Mouse (Mus musculus) ZHBTc4 (cell line): Measurements from ENCODE around the gene Gpx7.
"Not testable (repeated sequence)": the region's sequence is repeated elsewhere in the genome, so short reads cannot be mapped to it uniquely, and the experiment has no call there.

Experiments used
- DNase-seq: peaks from one replicate; pipeline ENCODE4 v3.0.0-alpha.2; 2011; ENCODE audit warnings: low read depth, low spot score

The Gpx7 gene

DNA sequence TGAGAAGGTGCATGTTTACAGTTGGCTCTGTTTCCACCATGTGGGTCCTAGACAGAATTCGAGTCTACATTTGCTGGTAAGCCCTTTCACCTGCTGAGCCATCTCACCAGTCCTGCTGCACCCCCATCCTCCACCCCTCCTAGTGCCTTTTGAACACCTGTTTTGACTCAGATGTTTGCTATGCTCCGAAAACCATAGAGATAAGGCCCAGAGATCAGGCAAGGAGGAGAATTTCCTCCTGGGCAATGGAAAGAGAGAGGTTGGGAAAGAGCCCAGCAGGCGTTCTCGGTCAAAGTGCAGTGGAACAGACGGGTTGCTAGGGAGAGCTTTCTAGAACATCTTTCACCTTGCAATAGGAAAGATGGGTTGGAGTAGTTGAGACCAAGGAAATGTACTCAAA lies 15.6 kb downstream of the Gpx7 start:
- no peak for DNase-seq

- no peak for DNase-seq
These were observed 18.0 kb downstream of the Gpx7 start for GRCm38 (mm10) chr4:108388741-108389140.

DNA sequence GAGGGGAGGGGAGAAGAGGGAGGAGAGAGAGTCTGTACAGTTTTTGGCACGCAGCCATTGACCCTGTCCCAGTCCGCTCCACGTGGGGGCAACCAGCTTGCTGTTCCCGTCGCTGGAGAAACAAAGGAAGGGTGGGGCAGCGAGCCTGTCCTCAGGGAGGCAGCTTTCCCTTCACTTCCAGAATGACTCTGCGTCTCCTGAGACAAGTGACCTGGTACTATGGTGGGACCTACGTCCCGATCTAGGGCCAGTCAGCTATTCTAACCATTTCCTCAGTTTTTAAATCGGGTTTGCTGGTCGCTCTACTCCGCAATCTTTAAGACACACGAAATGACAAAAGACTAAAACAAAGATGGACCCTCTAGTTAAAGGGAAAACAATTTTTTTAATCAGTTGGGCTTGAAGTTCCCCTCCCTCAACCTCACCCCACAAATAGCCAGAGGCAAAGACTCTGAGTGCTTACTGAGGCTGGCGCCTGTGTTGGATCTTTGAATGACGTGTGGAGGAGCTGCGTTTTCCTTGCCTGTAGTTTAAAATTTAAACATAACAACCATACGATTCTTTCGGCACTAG lies 19.0 kb downstream of the Gpx7 start:
- DNase-seq = peak; percentile 84

DNA sequence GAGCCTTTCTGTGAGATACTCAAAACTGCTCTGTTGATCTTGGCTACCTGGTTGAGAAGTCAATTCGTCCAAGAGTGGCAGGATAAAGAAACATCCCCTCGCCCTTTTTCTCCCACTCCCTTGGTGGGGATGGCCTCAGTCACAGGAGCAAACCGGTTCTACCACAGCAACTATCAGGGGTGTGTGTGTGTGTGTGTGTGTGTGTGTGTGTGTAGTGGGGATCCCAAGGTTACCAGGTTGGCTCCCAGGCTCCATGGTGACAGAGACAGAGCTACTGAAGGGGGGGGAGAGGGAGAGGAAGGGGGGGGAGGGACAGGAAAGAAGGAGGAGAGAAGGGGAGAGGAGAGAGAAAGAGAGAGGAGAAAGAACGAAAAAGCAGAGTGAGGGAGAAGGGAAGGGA lies 19.7 kb downstream of the Gpx7 start:
- peak; percentile 39 for DNase-seq

- peak; percentile 48 for DNase-seq
These were observed 20.7 kb downstream of the Gpx7 start for GRCm38 (mm10) chr4:108386087-108386486.

DNA sequence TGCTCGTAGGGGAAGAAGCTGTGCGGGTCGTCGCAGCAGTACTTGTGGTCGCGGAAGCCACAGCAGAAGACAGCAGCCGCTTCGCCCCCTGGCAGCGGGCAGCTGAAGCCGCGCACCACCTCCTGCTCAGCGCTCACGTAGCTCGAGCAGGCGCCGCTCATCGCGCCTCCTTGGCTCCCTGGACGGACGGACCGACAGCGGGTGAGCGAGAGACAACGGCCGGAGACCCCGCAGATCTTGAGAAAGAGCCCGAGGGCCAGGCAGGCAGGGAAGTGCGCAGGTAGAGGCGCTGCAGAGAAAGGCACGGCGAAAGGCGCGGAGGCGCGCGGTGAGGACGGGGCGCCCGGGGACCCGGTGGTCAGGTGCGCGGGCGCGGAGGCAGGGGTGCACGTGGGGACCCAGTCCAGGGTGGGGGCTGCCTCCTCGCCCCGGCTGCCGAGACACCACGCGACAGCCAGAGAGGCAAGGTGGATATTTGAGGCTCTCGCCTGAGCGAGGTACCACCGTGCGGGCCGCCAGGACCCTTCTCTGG lies 23.5 kb downstream of the Gpx7 start, which contains the start of gene Shisal2a:
Shisal2a (minus strand) TSS at position 167 of the 532 bp plus-strand sequence.
- DNase-seq = peak; percentile 63

- peak; percentile 87 for DNase-seq
These were observed 26.6 kb downstream of the Gpx7 start for GRCm38 (mm10) chr4:108380146-108380545.

- no peak for DNase-seq
These were observed 27.3 kb downstream of the Gpx7 start for GRCm38 (mm10) chr4:108379476-108379875.

DNA sequence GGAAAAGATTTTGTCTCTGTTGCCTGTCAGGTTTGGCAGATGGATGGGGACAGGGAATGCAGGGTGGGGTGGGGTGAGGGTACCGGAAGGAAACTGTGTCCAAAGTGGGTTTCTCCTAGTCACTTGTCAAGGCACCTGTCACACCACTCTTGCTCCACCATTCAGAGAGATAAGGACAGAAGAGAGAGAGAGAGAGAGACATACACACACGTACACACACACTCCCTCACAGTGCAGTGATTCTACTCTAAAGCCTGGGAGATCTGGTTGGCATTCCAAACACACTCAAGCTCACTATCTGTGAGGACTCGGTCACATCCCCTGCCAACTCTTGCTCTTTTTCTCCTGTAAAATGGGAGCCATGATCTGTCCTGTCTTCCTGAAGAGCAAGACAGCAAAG lies 34.6 kb downstream of the Gpx7 start:
- no peak for DNase-seq

DNA sequence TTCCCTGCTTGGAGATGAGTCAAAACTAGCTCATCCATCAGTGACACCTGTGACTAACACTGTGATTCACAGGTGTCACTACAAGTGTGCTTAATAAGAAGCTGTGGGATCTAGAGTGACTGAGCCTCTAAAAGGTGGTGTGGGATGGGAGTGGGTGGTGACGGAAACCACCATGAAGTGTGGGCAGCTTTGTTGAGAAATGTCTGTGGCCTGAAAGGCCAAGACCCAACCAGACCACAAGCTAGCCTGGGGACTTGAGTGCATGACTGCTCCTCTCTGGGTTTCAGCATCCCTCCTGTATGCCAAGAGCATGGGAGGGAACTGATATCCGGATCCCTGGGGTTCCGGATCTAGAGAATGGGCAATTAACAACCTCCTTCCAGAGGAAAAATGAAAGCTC lies 35.3 kb downstream of the Gpx7 start:
- DNase-seq = no peak

GRCm38 (mm10) chr4:108370409-108370808 lies 36.4 kb downstream of the Gpx7 start:
- DNase-seq = peak; percentile 69

GRCm38 (mm10) chr4:108369254-108369653 lies 37.5 kb downstream of the Gpx7 start:
- no peak for DNase-seq

DNA sequence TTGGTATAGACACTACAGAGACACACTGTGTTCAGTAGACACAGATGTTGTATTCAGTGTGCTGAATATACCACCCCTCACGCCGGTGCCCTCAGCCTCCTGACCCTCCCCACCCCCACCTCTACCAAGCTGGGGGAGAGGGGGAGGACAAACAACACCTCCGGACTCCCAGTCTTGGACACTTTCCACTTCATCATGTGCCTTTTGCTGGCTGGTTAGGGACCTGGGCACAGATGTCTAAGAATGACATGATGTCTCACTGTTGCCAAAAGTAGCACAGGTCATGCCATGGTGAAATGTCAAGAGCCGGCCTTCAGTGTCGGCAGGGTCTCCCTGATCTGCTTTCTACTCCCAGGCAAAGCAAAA lies 42.7 kb downstream of the Gpx7 start:
- DNase-seq = no peak

GRCm38 (mm10) chr4:108363355-108364110 lies 43.2 kb downstream of the Gpx7 start:
- peak; percentile 66 for DNase-seq

DNA sequence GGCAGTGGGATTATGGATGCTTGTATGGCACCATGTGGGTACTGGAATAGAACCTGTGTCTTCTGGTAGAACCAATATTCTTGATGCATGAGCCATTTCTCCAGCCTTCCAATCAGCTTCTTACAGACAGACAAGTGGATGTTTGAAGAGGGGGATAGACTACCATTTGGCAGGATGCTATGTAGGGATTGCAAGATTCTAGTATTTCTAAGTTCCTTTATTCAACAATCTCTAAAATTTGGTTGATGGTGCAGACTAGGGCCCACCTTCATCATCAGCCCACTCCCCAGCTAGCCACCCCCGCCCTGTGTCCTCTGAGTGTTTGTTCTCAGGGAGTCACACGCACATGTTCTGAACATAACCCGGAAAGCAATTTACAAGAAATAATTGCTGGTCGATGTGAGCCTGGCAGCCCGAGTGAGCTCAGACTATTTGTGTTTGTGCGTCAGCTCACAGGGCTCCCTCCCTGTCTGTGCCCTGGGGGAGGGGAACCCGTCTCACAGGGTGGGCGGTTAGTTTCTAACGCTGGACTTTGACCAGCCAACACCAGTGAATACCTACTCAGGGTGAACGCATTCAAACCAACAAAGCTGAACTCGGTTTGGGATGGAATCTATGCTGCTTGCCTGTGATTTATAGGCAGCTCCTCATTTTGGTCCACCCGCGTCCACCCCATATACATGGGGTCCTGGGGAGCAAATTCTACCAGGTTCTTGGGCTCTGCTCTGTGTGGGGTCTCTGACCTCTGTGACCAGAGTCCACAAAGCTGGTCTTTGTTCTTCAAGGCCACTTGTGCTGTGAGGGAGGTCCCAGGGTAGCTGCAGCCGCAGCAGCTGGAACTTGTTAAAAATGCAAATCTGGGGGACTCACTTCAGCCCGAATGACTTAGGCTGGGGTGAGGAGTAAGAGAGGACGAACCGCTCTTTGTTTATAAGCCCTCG lies 44.2 kb downstream of the Gpx7 start:
- DNase-seq = peak; percentile 47

GRCm38 (mm10) chr4:108360136-108361055 lies 46.4 kb downstream of the Gpx7 start:
- DNase-seq = peak; percentile 74

- DNase-seq = peak; percentile 69
These were observed 48.3 kb downstream of the Gpx7 start for GRCm38 (mm10) chr4:108358498-108358897.

GRCm38 (mm10) chr4:108357458-108357857 lies 49.3 kb downstream of the Gpx7 start:
- DNase-seq = no peak

DNA sequence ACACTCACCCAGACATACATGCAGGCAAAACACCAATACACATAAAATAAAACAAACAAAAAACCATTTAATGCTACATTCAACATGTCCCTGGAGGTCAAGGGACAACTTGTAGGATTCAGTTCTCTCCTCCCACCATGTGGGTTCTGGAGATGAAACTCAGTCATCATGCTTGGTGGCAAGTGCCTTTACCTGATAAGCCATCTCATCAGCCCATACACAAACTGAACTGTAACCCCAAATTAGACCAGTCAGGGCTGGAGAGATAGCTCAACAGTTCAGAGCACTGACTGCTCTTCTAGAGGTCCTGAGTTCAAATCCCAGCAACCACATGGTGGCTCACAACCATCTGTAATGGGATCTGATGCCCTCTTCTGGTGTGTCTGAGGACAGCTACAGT lies 53.2 kb downstream of the Gpx7 start:
- not testable (repeated sequence) for DNase-seq

DNA sequence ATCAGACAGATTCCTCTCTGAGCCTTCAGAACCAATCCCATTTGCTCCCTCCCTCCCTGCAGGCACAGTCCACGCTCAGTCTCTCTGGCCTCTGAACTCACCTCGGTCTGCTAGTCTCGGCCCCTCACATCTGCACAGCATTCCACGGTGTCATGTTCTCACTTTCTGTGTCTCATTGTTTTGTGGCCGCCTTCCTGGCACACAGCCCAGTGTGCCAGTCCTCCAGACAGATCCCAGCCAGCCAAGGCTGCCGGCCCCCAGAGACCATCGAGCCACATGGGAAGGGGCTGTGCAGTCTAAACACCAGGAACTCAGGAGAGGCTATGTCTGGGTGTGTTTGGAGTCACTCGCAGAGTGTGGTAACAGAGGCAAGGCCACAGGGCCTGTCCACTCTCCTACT lies 55.9 kb downstream of the Gpx7 start:
- peak; percentile 46 for DNase-seq
